Mouse (Mus musculus) embryonic facial prominence, embryonic 12.5 days (tissue): Measurements from ENCODE around the gene Rbm15. TPM values are rescaled to one million over a fixed set of nuclear protein-coding genes. Genes with fewer than 3 reads are reported as not detected.

Experiments used
- ATAC-seq: fragments of 200-750 bp; cut with Nextera tagmentation; 2 replicates; pipeline ENCODE4 v1.8.0; 2017; ENCODE audit not compliant: insufficient number of reproducible peaks, insufficient read depth, low FRiP score, low TSS enrichment
- H3K27ac ChIP-seq: fragments of 300-500 bp; sonication (generic); 2 replicates; pipeline ENCODE4 v1.5.1; 2016; ENCODE audit warnings: mild to moderate bottlenecking
- H3K27me3 ChIP-seq: fragments of 300-500 bp; sonication (generic); 2 replicates; pipeline ENCODE4 v1.6.1; 2016; ENCODE audit warnings: mild to moderate bottlenecking, moderate library complexity
- H3K36me3 ChIP-seq: fragments of 300-500 bp; sonication (generic); 2 replicates; pipeline ENCODE4 v1.6.1; 2016; ENCODE audit warnings: mild to moderate bottlenecking
- H3K4me1 ChIP-seq: fragments of 300-500 bp; sonication (generic); 2 replicates; pipeline ENCODE4 v1.6.1; 2016
- H3K4me2 ChIP-seq: fragments of 300-500 bp; sonication (generic); replicated peaks from 2 replicates; pipeline ENCODE4 v1.6.1; 2016; ENCODE audit warnings: mild to moderate bottlenecking, moderate library complexity
- H3K4me3 ChIP-seq: fragments of 300-500 bp; sonication (generic); 2 replicates; pipeline ENCODE4 v1.5.1; 2016; ENCODE audit warnings: mild to moderate bottlenecking
- H3K9ac ChIP-seq: fragments of 300-500 bp; sonication (generic); 2 replicates; pipeline ENCODE4 v1.6.1; 2016; ENCODE audit warnings: mild to moderate bottlenecking, moderate library complexity
- H3K9me3 ChIP-seq: fragments of 300-500 bp; sonication (generic); 2 replicates; pipeline ENCODE4 v1.6.1; 2016; ENCODE audit warnings: mild to moderate bottlenecking, moderate library complexity
- WGBS: fragments of 180-500 bp; shearing (Covaris S2); methylation state at CpG from one replicate; pipeline ENCODE4 v1.1.7; 2016; 5-methylcytosine and 5-hydroxymethylcytosine counted together
- polyA plus RNA-seq: library from polyadenylated mRNA; unstranded; fragments of >200 nt; fragmentation: Nextera tagmentation; extraction: Ambion mirVana; gene quantifications from 2 replicates; pipeline ENCODE4 v1.2.1, GENCODE M21; 2016

The Rbm15 gene
- polyA plus RNA-seq, 1 experiment from 2014 or later, result 17.9 TPM

DNA sequence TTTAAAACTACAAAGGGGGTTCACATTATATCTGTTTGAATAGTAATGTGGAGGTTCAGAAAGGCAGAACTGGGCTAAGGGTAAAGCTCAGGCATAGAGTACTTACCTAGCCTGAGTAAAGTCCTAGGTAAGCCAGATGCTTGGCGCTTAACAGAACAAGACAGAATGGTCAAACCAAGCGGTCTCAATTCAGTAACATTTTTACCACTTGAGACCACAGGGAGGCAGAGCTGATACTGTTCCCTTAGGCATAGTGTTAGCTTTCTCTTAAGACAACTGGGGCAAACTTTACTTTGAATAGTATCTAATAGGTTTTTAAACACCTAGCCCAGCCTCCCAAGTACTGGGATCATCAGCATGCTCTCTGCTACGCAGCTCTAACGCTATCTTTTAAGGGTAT, 57.5 kb downstream of the Rbm15 start:
- no peak overlapping the region for H3K4me3 ChIP-seq
- no peak for ATAC-seq
- WGBS, result 59% methylated on average over 4 of the region's 4 CpGs
- H3K27ac ChIP-seq, result no peak overlapping the region
- H3K27me3 ChIP-seq, result no peaks in the 10 kb centered on the region
- no peak overlapping the region for H3K4me2 ChIP-seq
- no peak overlapping the region for H3K9ac ChIP-seq
- 0 out of 2 replicates have a peak, but pooled peaks cover 9% of the 10 kb centered on the region for H3K4me1 ChIP-seq
- no peaks in the 10 kb centered on the region for H3K9me3 ChIP-seq
- no peaks in the 10 kb centered on the region for H3K36me3 ChIP-seq

Other genes starting within 250 kb of the Rbm15 start
- 0.10 and 0.13 TPM in 2 replicates for gene Kcna2, start 232.5 kb downstream of the Rbm15 start, polyA plus RNA-seq
- gene Kcna10, start 150.6 kb downstream of the Rbm15 start, polyA plus RNA-seq, result not detected in 2 replicates
- 0.17 TPM in 1 of 2 replicates, not detected in the other for gene Cym, start 111.9 kb downstream of the Rbm15 start, polyA plus RNA-seq
- gene A630076J17Rik, start 103.1 kb downstream of the Rbm15 start, polyA plus RNA-seq, result not detected in 2 replicates
- gene Prok1, start 94.0 kb downstream of the Rbm15 start, polyA plus RNA-seq, result 0.20 TPM in 1 of 2 replicates, not detected in the other
- gene Lamtor5, start 54.8 kb downstream of the Rbm15 start, polyA plus RNA-seq, result 167 and 174 TPM in 2 replicates
- gene Slc16a4, start 42.4 kb downstream of the Rbm15 start, polyA plus RNA-seq, result 5.4 and 6.9 TPM in 2 replicates
- 0.23 TPM in 2 replicates for gene Kcnc4, start 125.9 kb upstream of the Rbm15 start, polyA plus RNA-seq
- 7.1 and 8.0 TPM in 2 replicates for gene Slc6a17, start 184.3 kb upstream of the Rbm15 start, polyA plus RNA-seq
- 0.46 and 0.48 TPM in 2 replicates for gene Ubl4b, start 221.4 kb upstream of the Rbm15 start, polyA plus RNA-seq